Mouse (Mus musculus) forebrain, embryonic 13.5 days (tissue): ENCODE measurements at regions not wholly inside any gene's neighbourhood (a gene's known extent, or its start where the extent isn't known, plus 50 kb on each side); places are given as distances from the start of the nearest gene placed in this dataset.
"Not testable (repeated sequence)": the region's sequence is repeated elsewhere in the genome, so short reads cannot be mapped to it uniquely, and the experiment has no call there.

Experiments used
- ATAC-seq: fragments of 200-750 bp; cut with Nextera tagmentation; 2 replicates; pipeline ENCODE4 v1.8.0; 2017
- H3K27ac ChIP-seq: fragments of 300-500 bp; sonication (generic); 2 replicates; pipeline ENCODE4 v1.5.1; 2015; ENCODE audit warnings: inconsistent platforms, mild to moderate bottlenecking, moderate library complexity
- H3K27me3 ChIP-seq: fragments of 300-500 bp; sonication (generic); 2 replicates; pipeline ENCODE4 v1.6.1; 2015; ENCODE audit warnings: mild to moderate bottlenecking, inconsistent platforms
- H3K36me3 ChIP-seq: fragments of 300-500 bp; sonication (generic); 2 replicates; pipeline ENCODE4 v1.6.1; 2015; ENCODE audit warnings: mild to moderate bottlenecking, inconsistent platforms; ENCODE audit not compliant: poor library complexity, severe bottlenecking
- H3K4me1 ChIP-seq: fragments of 300-500 bp; sonication (generic); 2 replicates; pipeline ENCODE4 v1.6.1; 2015; ENCODE audit warnings: inconsistent platforms
- H3K4me2 ChIP-seq: fragments of 300-500 bp; sonication (generic); 2 replicates; pipeline ENCODE4 v1.6.1; 2015; ENCODE audit warnings: inconsistent platforms, mild to moderate bottlenecking, moderate library complexity
- H3K4me3 ChIP-seq: fragments of 300-500 bp; sonication (generic); 2 replicates; pipeline ENCODE4 v1.5.1; 2015; ENCODE audit warnings: mild to moderate bottlenecking, inconsistent platforms
- H3K9ac ChIP-seq: fragments of 300-500 bp; sonication (generic); 2 replicates; pipeline ENCODE4 v1.6.1; 2015; ENCODE audit warnings: mild to moderate bottlenecking, inconsistent platforms
- H3K9me3 ChIP-seq: fragments of 300-500 bp; sonication (generic); replicated peaks from 2 replicates; pipeline ENCODE4 v1.6.1; 2016; ENCODE audit warnings: inconsistent platforms
- WGBS: fragments of 180-500 bp; shearing (Covaris S2); methylation state at CpG from one replicate; pipeline ENCODE4 v1.1.7; 2015; 5-methylcytosine and 5-hydroxymethylcytosine counted together

- Histone ChIP-seq H3K27me3 (no peaks in the 10 kb centered on the region), H3K9ac (no peak overlapping the region), H3K36me3 (no peaks in the 10 kb centered on the region), H3K27ac (peak overlapping the region; percentile 32; the same call in 1 of the 2 replicates), H3K4me1 (peaks cover 15% of the 10 kb centered on the region), H3K4me3 (no peak overlapping the region), H3K9me3 (no peaks in the 10 kb centered on the region), H3K4me2 (no peak overlapping the region)
- 0 out of 2 replicates have a peak, but pooled peaks have one; percentile 38 for ATAC-seq
- 21% methylated on average over 11 of the region's 11 CpGs for WGBS
Measured at GRCm38 (mm10) chr14:54145743-54146741, 107.9 kb downstream of the Dad1 start.

GRCm38 (mm10) chr14:54143828-54144227 lies 110.1 kb downstream of the Dad1 start:
- peak; percentile 78 for ATAC-seq
- Histone ChIP-seq H3K27ac (no peak overlapping the region), H3K4me2 (no peak overlapping the region), H3K27me3 (no peaks in the 10 kb centered on the region), H3K9ac (no peak overlapping the region), H3K4me1 (peaks cover 15% of the 10 kb centered on the region), H3K9me3 (no peaks in the 10 kb centered on the region), H3K36me3 (no peaks in the 10 kb centered on the region), H3K4me3 (no peak overlapping the region)
- WGBS, result 53% methylated on average over 1 of the region's 1 CpGs

DNA sequence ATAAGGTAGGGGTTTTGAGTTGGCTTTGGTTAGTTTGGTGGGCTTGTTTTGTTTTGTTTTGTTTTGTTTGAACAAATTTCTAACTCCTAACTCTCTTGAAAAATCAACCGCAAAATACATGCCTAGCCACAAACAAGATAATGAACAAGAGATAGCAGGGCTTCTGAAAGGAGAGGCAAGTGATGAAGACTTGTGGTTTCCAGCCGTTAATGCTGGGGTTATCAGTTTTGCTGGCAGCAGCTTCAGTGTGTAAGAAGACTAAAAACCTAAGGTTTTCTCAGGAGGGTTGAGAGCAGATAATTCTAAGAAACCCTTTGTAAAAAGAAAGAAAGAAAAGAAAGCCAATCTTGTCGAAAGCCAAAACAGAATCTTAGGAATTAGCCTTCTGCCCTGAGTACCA lies 115.6 kb downstream of the Dad1 start:
- Histone ChIP-seq H3K4me3 (no peak overlapping the region), H3K4me1 (no peaks in the 10 kb centered on the region), H3K9me3 (no peaks in the 10 kb centered on the region), H3K9ac (no peak overlapping the region), H3K27me3 (no peaks in the 10 kb centered on the region), H3K4me2 (no peak overlapping the region), H3K36me3 (no peaks in the 10 kb centered on the region), H3K27ac (no peak overlapping the region)
- WGBS, result 85% methylated on average over 3 of the region's 3 CpGs
- ATAC-seq, result no peak

DNA sequence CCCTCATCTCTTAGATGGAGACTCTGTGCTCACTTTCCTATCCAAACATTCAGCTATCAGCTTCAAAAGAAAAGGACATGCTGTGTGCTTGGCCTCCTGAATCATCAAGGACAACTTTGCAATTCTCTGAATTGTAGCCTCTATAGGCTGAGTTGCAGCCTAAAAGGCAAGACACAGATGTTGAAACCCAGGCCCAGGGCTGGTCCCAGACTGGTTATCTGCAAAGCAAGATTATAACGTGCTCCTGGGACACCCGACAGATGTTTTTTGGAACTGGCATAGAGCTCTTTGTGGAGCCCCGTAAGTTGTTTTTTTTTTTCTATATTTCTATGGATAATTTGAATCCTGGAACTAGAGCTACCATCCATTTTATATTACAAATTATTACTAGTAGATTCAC lies 117.4 kb downstream of the Dad1 start:
- no peaks in the 10 kb centered on the region for H3K36me3 ChIP-seq
- H3K4me2 ChIP-seq, result no peak overlapping the region
- H3K27ac ChIP-seq, result no peak overlapping the region
- H3K9ac ChIP-seq, result no peak overlapping the region
- WGBS, result 98% methylated on average over 3 of the region's 3 CpGs
- no peaks in the 10 kb centered on the region for H3K9me3 ChIP-seq
- no peak overlapping the region for H3K4me3 ChIP-seq
- no peak for ATAC-seq
- no peaks in the 10 kb centered on the region for H3K4me1 ChIP-seq
- H3K27me3 ChIP-seq, result no peaks in the 10 kb centered on the region

- Histone ChIP-seq H3K9me3 (no peaks in the 10 kb centered on the region), H3K9ac (no peak overlapping the region), H3K4me2 (no peak overlapping the region), H3K36me3 (no peaks in the 10 kb centered on the region), H3K4me3 (no peak overlapping the region), H3K27ac (no peak overlapping the region), H3K4me1 (peaks cover 14% of the 10 kb centered on the region), H3K27me3 (no peaks in the 10 kb centered on the region)
- no peak for ATAC-seq
- WGBS, result 87% methylated on average over 4 of the region's 4 CpGs
Measured at GRCm38 (mm10) chr14:54128334-54128733, 125.6 kb downstream of the Dad1 start.

DNA sequence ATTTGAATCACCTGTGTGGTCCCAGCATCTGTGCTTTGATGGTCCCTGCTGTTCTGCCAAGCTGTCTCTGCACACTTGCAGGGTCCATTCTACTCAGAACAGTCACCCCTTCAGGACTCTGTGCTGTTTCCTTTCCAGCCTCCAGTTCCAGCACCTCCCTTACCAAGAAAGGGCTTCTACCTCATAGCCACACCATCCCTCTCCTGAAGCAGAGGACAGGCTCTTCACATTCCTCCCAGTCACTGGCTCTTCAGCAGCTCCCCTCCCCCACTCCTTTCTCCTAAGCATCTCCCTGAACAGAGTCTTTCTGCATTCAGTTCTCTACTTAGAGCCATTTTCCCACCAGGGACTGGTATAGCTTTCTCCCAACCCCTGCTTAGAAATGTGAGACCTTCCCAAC lies 128.4 kb downstream of the Dad1 start:
- Histone ChIP-seq H3K4me2 (no peak overlapping the region), H3K27ac (no peak overlapping the region), H3K4me1 (peaks cover 14% of the 10 kb centered on the region), H3K9ac (no peak overlapping the region), H3K4me3 (no peak overlapping the region), H3K9me3 (no peaks in the 10 kb centered on the region), H3K36me3 (no peaks in the 10 kb centered on the region), H3K27me3 (no peaks in the 10 kb centered on the region)
- no peak for ATAC-seq

- Histone ChIP-seq H3K27ac (no peak overlapping the region), H3K9ac (no peak overlapping the region), H3K4me3 (no peak overlapping the region), H3K4me2 (no peak overlapping the region), H3K36me3 (no peaks in the 10 kb centered on the region), H3K4me1 (peaks cover 14% of the 10 kb centered on the region), H3K9me3 (peaks cover 7% of the 10 kb centered on the region), H3K27me3 (no peaks in the 10 kb centered on the region)
- ATAC-seq, result no peak
- WGBS, result 80% methylated on average over 7 of the region's 7 CpGs
Measured at GRCm38 (mm10) chr14:54121973-54122372, 131.9 kb downstream of the Dad1 start.

- Histone ChIP-seq H3K4me3 (no peak overlapping the region), H3K36me3 (no peaks in the 10 kb centered on the region), H3K4me1 (peaks cover 14% of the 10 kb centered on the region), H3K4me2 (no peak overlapping the region), H3K27me3 (no peaks in the 10 kb centered on the region), H3K9ac (no peak overlapping the region), H3K9me3 (peaks cover 7% of the 10 kb centered on the region), H3K27ac (no peak overlapping the region)
- 75% methylated on average over 4 of the region's 4 CpGs for WGBS
- no peak for ATAC-seq
Measured at GRCm38 (mm10) chr14:54121340-54121739, 132.6 kb downstream of the Dad1 start.

DNA sequence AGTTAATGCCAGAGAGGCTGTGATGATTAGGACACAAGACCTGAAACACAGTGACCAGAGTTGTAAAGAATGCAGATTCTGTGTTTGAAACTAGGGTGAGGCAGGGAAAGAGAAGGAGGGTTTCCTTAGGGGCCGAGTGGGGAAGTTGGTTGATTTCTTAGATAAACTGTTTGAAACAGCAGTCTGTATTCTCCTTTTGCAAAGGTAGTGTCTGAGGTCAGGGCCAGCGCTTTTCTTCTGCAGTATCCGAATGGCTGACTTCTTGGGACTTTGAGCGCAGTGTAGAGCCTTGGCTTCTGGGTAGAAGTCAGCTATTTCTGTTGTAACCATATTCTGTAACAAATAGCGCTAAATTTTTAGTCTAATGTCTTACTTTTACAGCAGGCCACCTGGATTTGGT lies 133.7 kb downstream of the Dad1 start:
- Histone ChIP-seq H3K4me3 (no peak overlapping the region), H3K4me2 (no peak overlapping the region), H3K9me3 (peaks cover 7% of the 10 kb centered on the region), H3K27ac (no peak overlapping the region), H3K9ac (no peak overlapping the region), H3K27me3 (no peaks in the 10 kb centered on the region), H3K4me1 (peaks cover 9% of the 10 kb centered on the region), H3K36me3 (no peaks in the 10 kb centered on the region)
- no peak for ATAC-seq
- 89% methylated on average over 5 of the region's 5 CpGs for WGBS

DNA sequence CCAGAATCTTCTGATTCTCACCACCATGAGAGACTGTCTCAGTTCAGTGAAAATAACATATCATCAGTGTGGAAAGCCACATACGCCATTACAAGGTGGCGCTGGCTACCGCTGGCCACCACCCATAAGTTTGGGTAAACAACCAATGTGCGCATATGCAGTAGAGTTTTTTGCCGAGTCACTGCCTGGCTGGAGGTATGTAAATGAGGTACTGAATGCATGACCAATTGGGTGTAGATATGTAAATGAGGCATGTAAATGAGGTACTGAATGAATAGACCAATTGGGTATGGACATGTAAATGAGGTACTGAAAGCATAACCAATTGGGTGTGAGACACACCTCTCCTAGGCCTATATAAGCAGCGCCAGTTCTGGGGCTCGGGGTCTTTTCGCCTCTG lies 136.3 kb downstream of the Dad1 start:
- not testable (repeated sequence) for H3K4me2 ChIP-seq, H3K4me3 ChIP-seq, H3K27ac ChIP-seq, H3K36me3 ChIP-seq, H3K9me3 ChIP-seq, ATAC-seq, H3K27me3 ChIP-seq, H3K4me1 ChIP-seq, H3K9ac ChIP-seq
- 95% methylated on average over 8 of the region's 8 CpGs for WGBS

DNA sequence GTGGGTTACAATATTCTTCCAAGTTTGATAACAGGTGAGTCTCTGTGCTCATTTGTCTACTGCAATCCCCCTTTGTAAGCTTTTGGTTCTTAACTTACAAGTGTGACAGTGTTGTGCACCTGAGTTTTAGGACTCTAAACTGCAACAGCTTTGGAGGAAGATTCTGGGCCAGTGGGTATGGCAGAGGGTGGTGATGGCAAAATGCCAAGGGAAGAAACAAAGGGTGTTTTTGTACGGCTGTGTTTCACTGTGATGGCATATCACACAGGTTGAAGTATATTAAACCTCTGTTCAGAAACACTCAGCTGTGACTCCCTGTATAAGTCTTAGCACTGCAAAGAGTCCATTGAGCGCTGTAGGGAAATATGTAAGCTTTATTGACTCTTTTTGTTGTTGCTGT lies 140.7 kb downstream of the Dad1 start:
- Histone ChIP-seq H3K36me3 (no peaks in the 10 kb centered on the region), H3K4me1 (peaks cover 19% of the 10 kb centered on the region), H3K27ac (no peak overlapping the region), H3K9me3 (peaks cover 7% of the 10 kb centered on the region), H3K27me3 (no peaks in the 10 kb centered on the region), H3K4me2 (no peak overlapping the region), H3K4me3 (no peak overlapping the region), H3K9ac (no peak overlapping the region)
- WGBS, result 50% methylated on average over 2 of the region's 2 CpGs
- ATAC-seq, result no peak

DNA sequence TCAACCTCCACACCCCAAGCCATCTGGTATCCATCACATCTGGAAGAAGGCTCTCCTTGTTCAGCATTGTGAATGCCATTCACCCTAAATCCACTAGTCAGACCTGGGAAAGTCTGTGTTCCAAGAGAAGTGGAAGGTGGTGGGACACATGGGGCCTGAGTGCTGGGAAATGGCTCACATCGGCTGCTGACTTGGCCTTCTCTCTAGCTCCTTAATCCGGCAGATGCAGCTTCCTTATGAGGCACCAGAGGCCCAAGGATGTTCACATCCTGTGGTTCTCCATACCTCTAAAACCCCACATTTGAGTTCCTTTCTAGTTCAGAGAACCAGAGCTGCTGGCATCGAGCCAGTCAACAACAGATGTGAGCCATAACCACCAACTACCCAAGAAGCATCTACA lies 142.9 kb downstream of the Dad1 start:
- no peaks in the 10 kb centered on the region for H3K9me3 ChIP-seq
- H3K36me3 ChIP-seq, result no peaks in the 10 kb centered on the region
- no peak overlapping the region for H3K27ac ChIP-seq
- H3K4me2 ChIP-seq, result no peak overlapping the region
- no peak overlapping the region for H3K9ac ChIP-seq
- H3K4me3 ChIP-seq, result no peak overlapping the region
- ATAC-seq, result no peak
- peaks cover 27% of the 10 kb centered on the region for H3K4me1 ChIP-seq
- no peaks in the 10 kb centered on the region for H3K27me3 ChIP-seq
- WGBS, result 82% methylated on average over 3 of the region's 3 CpGs

DNA sequence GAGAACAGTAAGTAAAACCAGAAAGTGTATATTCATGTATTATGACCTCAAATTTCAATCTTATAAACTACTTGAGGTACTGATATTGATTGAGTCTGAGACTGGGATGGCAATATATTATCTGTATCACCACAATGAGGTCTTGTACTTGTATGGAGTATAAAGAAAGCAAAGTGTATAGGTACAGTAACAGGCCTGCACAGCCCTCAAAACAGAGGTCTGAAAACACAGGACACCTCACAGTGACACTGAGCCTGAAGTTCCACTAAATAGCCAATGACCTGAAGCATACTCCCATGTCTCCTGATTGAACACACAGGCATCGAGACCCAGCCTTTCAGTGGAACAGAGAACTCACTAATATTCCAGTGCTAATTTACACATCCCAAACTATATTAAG lies 144.8 kb downstream of the Dad1 start:
- Histone ChIP-seq H3K4me3 (no peak overlapping the region), H3K27ac (no peak overlapping the region), H3K36me3 (no peaks in the 10 kb centered on the region), H3K9me3 (no peaks in the 10 kb centered on the region), H3K9ac (no peak overlapping the region), H3K4me1 (peaks cover 27% of the 10 kb centered on the region), H3K4me2 (no peak overlapping the region), H3K27me3 (no peaks in the 10 kb centered on the region)
- WGBS, result 88% methylated on average over 1 of the region's 1 CpGs
- no peak for ATAC-seq
